Mouse (Mus musculus): ENCODE results near the gene Nrp1.

Gene Nrp1

GRCm38 (mm10) chr8:128498836-128499235 is 140.4 kb downstream of the Nrp1 start:
- DNase-seq (ENCODE audit: low read depth, low spot score), result no peak

- DNase-seq (ENCODE audit: low read depth, low spot score), result no peak
Observed at GRCm38 (mm10) chr8:128504136-128504829, 145.9 kb downstream of the Nrp1 start.

- no peak for DNase-seq (ENCODE audit: low read depth, low spot score)
Observed at GRCm38 (mm10) chr8:128505866-128506265, 147.5 kb downstream of the Nrp1 start.

GRCm38 (mm10) chr8:128508723-128509122 is 150.3 kb downstream of the Nrp1 start:
- no peak for DNase-seq (ENCODE audit: low read depth, low spot score)

GRCm38 (mm10) chr8:128511021-128511420 is 152.6 kb downstream of the Nrp1 start:
- DNase-seq (ENCODE audit: low read depth, low spot score), result no peak

- DNase-seq (ENCODE audit: low read depth, low spot score), result no peak
Observed at GRCm38 (mm10) chr8:128511732-128512131, 153.3 kb downstream of the Nrp1 start.

GRCm38 (mm10) chr8:128516846-128517446 is 158.5 kb downstream of the Nrp1 start:
- DNase-seq (ENCODE audit: low read depth, low spot score), result no peak

GRCm38 (mm10) chr8:128517546-128518102 is 159.2 kb downstream of the Nrp1 start:
- no peak for DNase-seq (ENCODE audit: low read depth, low spot score)

- DNase-seq (ENCODE audit: low read depth, low spot score), result no peak
Observed at GRCm38 (mm10) chr8:128519366-128519765, 161.0 kb downstream of the Nrp1 start.

- no peak for DNase-seq (ENCODE audit: low read depth, low spot score)
Observed at GRCm38 (mm10) chr8:128523825-128524224, 165.4 kb downstream of the Nrp1 start.

- no peak for DNase-seq (ENCODE audit: low read depth, low spot score)
Observed at GRCm38 (mm10) chr8:128525912-128526311, 167.5 kb downstream of the Nrp1 start.

GRCm38 (mm10) chr8:128528591-128529383 is 170.4 kb downstream of the Nrp1 start:
- no peak for DNase-seq (ENCODE audit: low read depth, low spot score)

GRCm38 (mm10) chr8:128534442-128534871 is 176.1 kb downstream of the Nrp1 start:
- DNase-seq (ENCODE audit: low read depth, low spot score), result no peak

- no peak for DNase-seq (ENCODE audit: low read depth, low spot score)
Observed at GRCm38 (mm10) chr8:128535685-128536084, 177.3 kb downstream of the Nrp1 start.

- DNase-seq (ENCODE audit: low read depth, low spot score), result no peak
Observed at GRCm38 (mm10) chr8:128538378-128538777, 180.0 kb downstream of the Nrp1 start.

GRCm38 (mm10) chr8:128541355-128542090 is 183.1 kb downstream of the Nrp1 start:
- no peak for DNase-seq (ENCODE audit: low read depth, low spot score)

- DNase-seq (ENCODE audit: low read depth, low spot score), result no peak
Observed at GRCm38 (mm10) chr8:128544128-128544846, 185.9 kb downstream of the Nrp1 start.

- no peak for DNase-seq (ENCODE audit: low read depth, low spot score)
Observed at GRCm38 (mm10) chr8:128546287-128546686, 187.9 kb downstream of the Nrp1 start.

- DNase-seq (ENCODE audit: low read depth, low spot score), result no peak
Observed at GRCm38 (mm10) chr8:128547361-128547760, 189.0 kb downstream of the Nrp1 start.

- DNase-seq (ENCODE audit: low read depth, low spot score), result no peak
Observed at GRCm38 (mm10) chr8:128549738-128550137, 191.3 kb downstream of the Nrp1 start.
